Comparison of ENCODE assay signal across 30 mouse cellular contexts in the genomic region with DNA sequence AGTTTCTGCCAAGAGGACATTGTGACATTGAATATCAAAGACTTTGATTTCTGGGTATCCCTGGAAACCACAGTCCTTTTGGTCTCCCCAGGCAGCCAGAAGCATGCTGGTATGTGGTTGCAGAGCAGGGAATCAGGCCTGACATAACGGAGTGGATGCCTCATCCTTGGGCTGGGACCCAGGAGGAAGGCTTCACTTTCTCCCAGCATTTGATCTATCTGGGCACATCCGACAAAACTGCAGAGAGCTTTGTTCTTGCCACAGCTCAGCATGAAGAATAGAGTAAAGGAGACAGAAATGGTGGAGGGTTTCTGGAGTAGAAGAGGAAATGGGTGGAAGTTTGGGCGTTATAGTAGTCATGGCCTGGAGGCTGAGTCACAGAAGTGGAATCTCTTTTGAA. TPM values are rescaled to one million over a fixed set of nuclear protein-coding genes. Genes with fewer than 3 reads are reported as not detected.
"Had no signal": no experiment of that assay in that cellular context is flagged by ENCODE, and none has a peak within 500 bp of the region (broad histone marks: within the 10 kb centered on the region; RNA-seq: fewer than 3 reads in every experiment).

No protein-coding gene starts in this region.

- H3K27me3 ChIP-seq: liver, embryonic 13.5 days; midbrain, embryonic 15.5 days; neural tube, embryonic 13.5 days had no signal

- H3K9me3 ChIP-seq: midbrain, embryonic 15.5 days; neural tube, embryonic 13.5 days had no signal

- DNase-seq: kidney, adult 18-20 months; kidney, adult 9 months; kidney, postnatal 25 days; layer of hippocampus, adult 9-11 months; layer of hippocampus, postnatal 36 days; liver, embryonic 13.5 days; lung, embryonic 14.5 days; retina, postnatal 1 day; right cerebral cortex, postnatal 25 days; spleen, adult 18-20 months; thymus, postnatal 25 days had no signal

- ATAC-seq: intestine, embryonic 16.5 days; lung, postnatal 0 days; midbrain, embryonic 15.5 days had no signal

- H3K27ac ChIP-seq: kidney, postnatal 0 days; layer of hippocampus, adult 2 months; liver, embryonic 13.5 days; macrophage; midbrain, embryonic 15.5 days; neural tube, embryonic 13.5 days had no signal

- H3K4me3 ChIP-seq: layer of hippocampus, adult 2 months; liver, embryonic 13.5 days; midbrain, embryonic 15.5 days; myocyte; neural tube, embryonic 13.5 days had no signal

- H3K36me3 ChIP-seq: liver, embryonic 13.5 days; midbrain, embryonic 15.5 days; neural tube, embryonic 13.5 days had no signal

- H3K4me1 ChIP-seq: liver, embryonic 13.5 days; midbrain, embryonic 15.5 days; neural tube, embryonic 13.5 days had no signal

- H3K9ac ChIP-seq: liver, embryonic 13.5 days; lung, embryonic 14.5 days; midbrain, embryonic 15.5 days; neural tube, embryonic 13.5 days had no signal

- H3K4me2 ChIP-seq: liver, embryonic 13.5 days; lung, embryonic 14.5 days; midbrain, embryonic 15.5 days; neural tube, embryonic 13.5 days had no signal

RNA-seq across cellular contexts. Expression of gene 4933402N03Rik, which starts 12.9 kb away (rescaled TPM):
- total RNA-seq: layer of hippocampus, adult 2 months; layer of hippocampus, postnatal 36 days; left cerebral cortex, postnatal 25 days; liver, adult 2 months; megakaryocyte, adult 5-6 weeks; monocyte, adult 5-6 weeks; neutrophil, adult 5-6 weeks had no signal
- polyA plus RNA-seq: intestine, embryonic 16.5 days; kidney, postnatal 0 days; large intestine, adult 2 months; limb, embryonic 11.5 days; limb, embryonic 14.5 days; liver, adult 2 months; liver, embryonic 13.5 days; liver, embryonic 16.5 days; lung, embryonic 14.5 days; lung, postnatal 0 days; macrophage; midbrain, embryonic 15.5 days; myocyte; neural tube, embryonic 13.5 days; stomach, embryonic 16.5 days; thymus, postnatal 0 days had no signal

RNA-seq across cellular contexts. Expression of gene 5430419D17Rik, which starts 41.0 kb away (rescaled TPM):
- total RNA-seq: left cerebral cortex, postnatal 25 days; liver, adult 2 months; megakaryocyte, adult 5-6 weeks; monocyte, adult 5-6 weeks; neutrophil, adult 5-6 weeks had no signal
- polyA plus RNA-seq: intestine, embryonic 16.5 days; kidney, postnatal 0 days; large intestine, adult 2 months; limb, embryonic 11.5 days; liver, adult 2 months; liver, embryonic 13.5 days; liver, embryonic 16.5 days; lung, embryonic 14.5 days; macrophage; midbrain, embryonic 15.5 days; neural tube, embryonic 13.5 days had no signal
